Mouse (Mus musculus) bone marrow macrophage, adult 2 months (primary cell): ENCODE data around the gene Ccm2. TPM values are rescaled to one million over a fixed set of nuclear protein-coding genes. Genes with fewer than 3 reads are reported as not detected.
A peak's percentile ranks its signal among the peaks of the same experiment; 100 is the strongest.

ENCODE experiments used
- H3K27ac ChIP-seq: 2 replicates; pipeline ENCODE4 v1.5.1; 2012; ENCODE audit warnings: low read depth, low read length; ENCODE audit not compliant: insufficient read depth
- H3K4me1 ChIP-seq: 2 replicates; pipeline ENCODE4 v1.6.1; 2012; ENCODE audit warnings: low read length; ENCODE audit not compliant: control insufficient read depth, insufficient read depth
- H3K4me3 ChIP-seq: 2 replicates; pipeline ENCODE4 v1.5.1; 2012; ENCODE audit warnings: mild to moderate bottlenecking, low read length, moderate library complexity; ENCODE audit not compliant: insufficient read depth
- CTCF ChIP-seq: IDR thresholded peaks from 2 replicates; pipeline ENCODE4 v1.5.1; 2012; ENCODE audit warnings: low read depth, mild to moderate bottlenecking, low read length, moderate library complexity
- POLR2A ChIP-seq: IDR thresholded peaks from 2 replicates; pipeline ENCODE4 v1.6.1; 2012; ENCODE audit warnings: mild to moderate bottlenecking, low read depth, low read length, borderline replicate concordance
- polyA plus RNA-seq: library from polyadenylated mRNA; stranded (reverse); fragments of >200 nt; gene quantifications from 2 replicates; pipeline ENCODE4 v1.2.4, GENCODE M21; 2012; ENCODE audit not compliant: missing spikeins, insufficient read depth, insufficient read length

The Ccm2 gene
- polyA plus RNA-seq, 1 experiment: 70.8 TPM

DNA sequence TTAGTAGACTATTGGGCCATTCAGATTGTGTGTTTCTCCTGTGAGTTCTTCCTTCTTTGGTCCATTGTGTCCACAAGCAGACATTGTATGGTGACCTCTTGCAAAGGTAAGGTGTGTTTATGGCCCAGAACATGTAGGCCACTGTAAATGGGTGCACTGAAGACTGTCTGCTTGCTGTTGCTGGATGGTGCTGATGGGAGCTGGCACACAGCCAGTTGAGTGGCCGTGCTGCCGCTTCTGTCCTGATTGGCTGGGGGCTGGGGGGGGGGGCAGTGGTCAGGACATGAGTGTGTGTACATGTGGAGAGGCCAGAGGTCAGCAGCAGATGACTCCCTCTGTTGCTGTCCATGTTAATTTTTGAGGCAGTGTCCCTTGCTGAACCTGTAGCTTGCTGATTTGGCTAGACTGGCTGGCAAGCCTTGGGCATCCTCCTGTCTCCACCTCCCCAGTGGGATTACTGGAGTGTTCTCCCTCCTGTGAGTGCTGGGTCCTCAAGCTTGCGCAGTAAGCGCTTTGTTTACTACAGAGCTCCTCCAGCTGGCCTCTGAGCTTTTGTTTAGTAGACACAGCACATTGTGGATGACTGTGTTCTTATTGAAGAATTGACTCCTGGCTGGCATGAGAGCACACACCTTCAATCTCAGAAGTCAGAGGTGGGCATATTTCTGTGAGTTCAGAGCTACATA, 33.5 kb downstream of the Ccm2 start:
- Histone ChIP-seq H3K4me1 (peaks cover 3% of the 10 kb centered on the region; the same call in 1 of the 2 replicates), H3K27ac (no peak overlapping the region), H3K4me3 (no peak overlapping the region)
- TF ChIP-seq CTCF (no peak), POLR2A (no peak)

DNA sequence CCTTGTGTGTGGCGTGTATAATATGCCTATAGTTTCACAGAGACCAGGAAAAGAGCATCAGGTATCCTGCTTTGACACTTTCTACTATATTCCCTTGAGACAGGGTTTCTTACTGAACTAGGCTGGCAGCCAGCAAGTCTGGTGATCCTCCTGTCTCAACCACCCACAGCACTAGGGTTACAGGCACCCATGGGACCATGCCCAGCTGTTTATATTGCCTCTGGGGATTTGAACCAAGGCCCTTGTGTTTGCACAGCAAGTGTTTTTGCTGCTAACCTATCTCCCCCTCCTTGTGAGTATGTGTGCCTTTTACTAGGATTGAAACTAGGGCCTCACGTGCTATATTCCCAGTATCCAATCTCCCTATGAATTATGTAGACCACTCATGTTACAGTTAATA, 34.9 kb downstream of the Ccm2 start:
- H3K27ac ChIP-seq: no peak overlapping the region
- TF ChIP-seq CTCF: no peak
- no peak for TF ChIP-seq POLR2A
- no peak overlapping the region for H3K4me3 ChIP-seq
- H3K4me1 ChIP-seq: peaks cover 15% of the 10 kb centered on the region

GRCm38 (mm10) chr11:6585748-6586147, 39.1 kb downstream of the Ccm2 start:
- Histone ChIP-seq H3K27ac (peak overlapping the region; percentile 79), H3K4me1 (peaks cover 23% of the 10 kb centered on the region), H3K4me3 (no peak overlapping the region)
- TF ChIP-seq CTCF: no peak
- no peak for TF ChIP-seq POLR2A

DNA sequence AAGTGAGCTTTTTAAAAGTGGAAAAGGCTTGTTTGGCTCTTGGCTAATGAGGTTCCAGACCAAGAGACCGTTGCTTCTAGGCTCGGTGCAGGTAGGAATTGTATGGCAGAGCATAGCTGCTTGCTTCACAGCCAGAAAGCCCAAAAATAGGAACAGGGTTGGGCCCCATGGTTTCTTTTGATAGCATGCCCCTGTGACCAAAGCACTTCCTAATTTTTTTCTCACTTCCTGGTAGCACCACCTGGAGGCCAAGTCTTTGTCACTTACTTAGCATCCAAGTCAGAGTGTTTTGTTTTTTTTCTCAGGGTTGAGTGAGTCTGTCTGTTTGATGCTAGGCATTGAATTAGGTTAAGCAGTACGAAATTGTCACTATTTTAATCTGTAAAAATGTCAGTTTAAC, 40.0 kb downstream of the Ccm2 start:
- Histone ChIP-seq H3K4me3 (no peak overlapping the region), H3K4me1 (peaks cover 23% of the 10 kb centered on the region), H3K27ac (peak overlapping the region; percentile 79)
- no peak for TF ChIP-seq POLR2A
- TF ChIP-seq CTCF: no peak

- Histone ChIP-seq H3K27ac (peak overlapping the region; percentile 21; the same call in 1 of the 2 replicates), H3K4me1 (peaks cover 23% of the 10 kb centered on the region), H3K4me3 (no peak overlapping the region)
- TF ChIP-seq CTCF: no peak
- TF ChIP-seq POLR2A: no peak
Measured at GRCm38 (mm10) chr11:6587249-6587940, 40.7 kb downstream of the Ccm2 start.

- no peak for TF ChIP-seq POLR2A
- TF ChIP-seq CTCF: no peak
- Histone ChIP-seq H3K4me1 (peaks cover 23% of the 10 kb centered on the region), H3K27ac (no peak overlapping the region), H3K4me3 (no peak overlapping the region)
Measured at GRCm38 (mm10) chr11:6588295-6588694, 41.6 kb downstream of the Ccm2 start.

GRCm38 (mm10) chr11:6589838-6590237, 43.2 kb downstream of the Ccm2 start:
- TF ChIP-seq CTCF (no peak), POLR2A (no peak)
- no peak overlapping the region for H3K4me3 ChIP-seq
- H3K27ac ChIP-seq: no peak overlapping the region
- H3K4me1 ChIP-seq: peaks cover 23% of the 10 kb centered on the region

- no peak for TF ChIP-seq CTCF
- TF ChIP-seq POLR2A: no peak
- H3K4me1 ChIP-seq: peaks cover 13% of the 10 kb centered on the region
- no peak overlapping the region for H3K27ac ChIP-seq
- no peak overlapping the region for H3K4me3 ChIP-seq
Measured at GRCm38 (mm10) chr11:6590933-6591675, 44.4 kb downstream of the Ccm2 start.

DNA sequence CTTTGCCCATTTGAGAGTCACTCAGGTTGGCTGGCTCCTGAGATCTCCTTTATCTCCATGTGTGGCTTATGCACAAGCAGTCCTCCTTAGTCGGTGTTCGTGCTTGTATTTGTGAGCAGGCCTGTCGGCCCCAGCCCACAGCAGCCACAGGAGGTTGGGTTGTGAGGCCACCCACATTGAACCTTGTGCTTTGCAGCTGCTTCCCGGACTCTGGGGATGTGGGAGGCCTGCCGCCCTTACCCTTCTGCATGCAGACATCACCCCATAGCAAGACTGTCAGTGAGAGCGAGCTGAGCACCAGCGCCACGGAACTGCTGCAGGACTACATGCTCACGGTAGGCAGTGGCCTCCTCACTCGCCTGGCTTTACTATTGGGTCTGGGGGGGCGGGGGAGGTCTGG, 46.7 kb downstream of the Ccm2 start:
- Histone ChIP-seq H3K4me1 (no peaks in the 10 kb centered on the region), H3K4me3 (no peak overlapping the region), H3K27ac (no peak overlapping the region)
- TF ChIP-seq CTCF (no peak), POLR2A (no peak)

GRCm38 (mm10) chr11:6594845-6595244, 48.2 kb downstream of the Ccm2 start:
- Histone ChIP-seq H3K4me1 (no peaks in the 10 kb centered on the region), H3K4me3 (no peak overlapping the region), H3K27ac (no peak overlapping the region)
- TF ChIP-seq POLR2A (no peak), CTCF (no peak)
